Mouse (Mus musculus) hindbrain, embryonic 14.5 days (tissue): ENCODE results near the gene Tbl3. TPM values are rescaled to one million over a fixed set of nuclear protein-coding genes. Genes with fewer than 3 reads are reported as not detected.

ENCODE experiments used
- ATAC-seq: fragments of 200-750 bp; cut with Nextera tagmentation; 2 replicates; pipeline ENCODE4 v1.8.0; 2017; ENCODE audit warnings: moderate number of reproducible peaks, mild to moderate bottlenecking, moderate TSS enrichment, moderate library complexity; ENCODE audit not compliant: low FRiP score
- DNase-seq: peaks from one replicate; pipeline ENCODE4 v3.0.0-alpha.2; 2015; ENCODE audit warnings: low spot score
- H3K27ac ChIP-seq: fragments of 300-500 bp; sonication (generic); 2 replicates; pipeline ENCODE4 v1.5.1; 2014; ENCODE audit warnings: mild to moderate bottlenecking, moderate library complexity
- H3K27me3 ChIP-seq: fragments of 300-500 bp; sonication (generic); 2 replicates; pipeline ENCODE4 v1.6.1; 2014; ENCODE audit warnings: mild to moderate bottlenecking, low read length, mixed read lengths; ENCODE audit not compliant: control insufficient read depth, insufficient read depth
- H3K36me3 ChIP-seq: fragments of 300-500 bp; sonication (generic); replicated peaks from 2 replicates; pipeline ENCODE4 v1.6.1; 2014; ENCODE audit not compliant: control insufficient read depth, insufficient read depth
- H3K4me1 ChIP-seq: fragments of 300-500 bp; sonication (generic); replicated peaks from 2 replicates; pipeline ENCODE4 v1.6.1; 2014; ENCODE audit warnings: antibody characterized with exemption, low read length, mixed read lengths; ENCODE audit not compliant: control insufficient read depth, insufficient read depth
- H3K4me2 ChIP-seq: fragments of 300-500 bp; sonication (generic); replicated peaks from 2 replicates; pipeline ENCODE4 v1.6.1; 2014; ENCODE audit warnings: mild to moderate bottlenecking, moderate library complexity
- H3K4me3 ChIP-seq: fragments of 300-500 bp; sonication (generic); replicated peaks from 2 replicates; pipeline ENCODE4 v1.5.1; 2014; ENCODE audit warnings: mild to moderate bottlenecking, low read length
- H3K9ac ChIP-seq: fragments of 300-500 bp; sonication (generic); 2 replicates; pipeline ENCODE4 v1.6.1; 2014
- H3K9me3 ChIP-seq: fragments of 300-500 bp; sonication (generic); 2 replicates; pipeline ENCODE4 v1.6.1; 2016; ENCODE audit warnings: low read length; ENCODE audit not compliant: control insufficient read depth
- WGBS: fragments of 180-500 bp; shearing (Covaris S2); extraction: QIAGEN DNeasy Blood & Tissue Kit; methylation state at CpG from one replicate; pipeline ENCODE4 v1.1.7; 2014; 5-methylcytosine and 5-hydroxymethylcytosine counted together
- polyA plus RNA-seq: library from polyadenylated mRNA; unstranded; fragments of >200 nt; fragmentation: Nextera tagmentation; extraction: Ambion mirVana; gene quantifications from 2 replicates; pipeline ENCODE4 v1.2.1, GENCODE M21; 2014

Tbl3 gene
- polyA plus RNA-seq, 1 experiment from 2014 or later: 58.3 TPM

GRCm38 (mm10) chr17:24651835-24652234 lies 55.6 kb downstream of the Tbl3 start:
- Histone ChIP-seq H3K27me3 (peaks cover 17% of the 10 kb centered on the region), H3K27ac (no peak overlapping the region), H3K4me2 (no peak overlapping the region), H3K4me3 (no peak overlapping the region), H3K9ac (no peak overlapping the region), H3K9me3 (no peaks in the 10 kb centered on the region), H3K4me1 (peaks cover 10% of the 10 kb centered on the region), H3K36me3 (no peaks in the 10 kb centered on the region)
- DNase-seq: no peak
- no peak for ATAC-seq
- 75% methylated on average over 3 of the region's 3 CpGs for WGBS

- Histone ChIP-seq H3K27ac (no peak overlapping the region), H3K27me3 (peaks cover 9% of the 10 kb centered on the region; the same call in 1 of the 2 replicates), H3K36me3 (no peaks in the 10 kb centered on the region), H3K4me1 (peaks cover 10% of the 10 kb centered on the region), H3K9ac (no peak overlapping the region), H3K4me3 (peak overlapping the region; percentile 78; the same call in 1 of the 2 replicates), H3K9me3 (no peaks in the 10 kb centered on the region), H3K4me2 (peak overlapping the region; percentile 98)
- WGBS: 78% methylated on average over 4 of the region's 4 CpGs
- DNase-seq (no peak), ATAC-seq (no peak)
These were observed 56.7 kb downstream of the Tbl3 start for GRCm38 (mm10) chr17:24650766-24651165.

GRCm38 (mm10) chr17:24650070-24650616 lies 57.3 kb downstream of the Tbl3 start, which contains the start of gene Slc9a3r2:
TSS of gene Slc9a3r2 (minus strand) at chr17:24650327.
- Histone ChIP-seq H3K27me3 (peaks cover 9% of the 10 kb centered on the region; the same call in 1 of the 2 replicates), H3K27ac (peak within 1 kb of the TSS; percentile 73), H3K9me3 (no peaks in the 10 kb centered on the region), H3K4me2 (peak within 1 kb of the TSS; percentile 98), H3K4me1 (peaks cover 10% of the 10 kb centered on the region), H3K36me3 (no peaks in the 10 kb centered on the region), H3K9ac (peak within 1 kb of the TSS; percentile 94), H3K4me3 (peak within 1 kb of the TSS; percentile 78)
- WGBS: 0% methylated on average over 34 of the region's 41 CpGs
- no peak for DNase-seq
- peak; percentile 70 for ATAC-seq

GRCm38 (mm10) chr17:24649581-24650069 lies 57.8 kb downstream of the Tbl3 start:
- Histone ChIP-seq H3K36me3 (no peaks in the 10 kb centered on the region), H3K4me1 (peaks cover 10% of the 10 kb centered on the region), H3K27me3 (peaks cover 9% of the 10 kb centered on the region; the same call in 1 of the 2 replicates), H3K9me3 (no peaks in the 10 kb centered on the region), H3K27ac (peak overlapping the region; percentile 73), H3K4me3 (peak overlapping the region; percentile 78), H3K9ac (peak overlapping the region; percentile 94), H3K4me2 (peak overlapping the region; percentile 98)
- DNase-seq (no peak), ATAC-seq (peak; percentile 56; the same call in 1 of the 2 replicates)
- WGBS: under 1% methylated on average over 32 of the region's 35 CpGs

GRCm38 (mm10) chr17:24648731-24649377 lies 58.6 kb downstream of the Tbl3 start:
- whole genome bisulfite sequencing: 73% methylated on average over 10 of the region's 10 CpGs
- peaks cover 10% of the 10 kb centered on the region for H3K4me1 ChIP-seq
- no peaks in the 10 kb centered on the region for H3K9me3 ChIP-seq
- no peaks in the 10 kb centered on the region for H3K36me3 ChIP-seq
- no peak for DNase-seq
- no peak for ATAC-seq
- H3K4me3 ChIP-seq: peak overlapping the region; percentile 78
- peaks cover 9% of the 10 kb centered on the region; the same call in 1 of the 2 replicates for H3K27me3 ChIP-seq
- H3K27ac ChIP-seq: no peak overlapping the region
- peak overlapping the region; percentile 94 for H3K9ac ChIP-seq
- H3K4me2 ChIP-seq: peak overlapping the region; percentile 98

Other genes starting within 250 kb of the Tbl3 start
- gene E4f1, start 237.3 kb downstream of the Tbl3 start, polyA plus RNA-seq: 20.6 and 25.8 TPM in 2 replicates
- gene Pgp, start 237.3 kb downstream of the Tbl3 start, polyA plus RNA-seq: 71.2 and 73.5 TPM in 2 replicates
- gene Bricd5, start 233.8 kb downstream of the Tbl3 start, polyA plus RNA-seq: 0.75 TPM in 1 of 2 replicates, not detected in the other
- gene Mlst8, start 228.6 kb downstream of the Tbl3 start, polyA plus RNA-seq: 30.2 and 31.1 TPM in 2 replicates
- 45.7 and 46.8 TPM in 2 replicates for gene Caskin1, start 219.1 kb downstream of the Tbl3 start, polyA plus RNA-seq
- gene Traf7, start 179.7 kb downstream of the Tbl3 start, polyA plus RNA-seq: 75.0 and 82.8 TPM in 2 replicates
- 4.2 and 5.6 TPM in 2 replicates for gene Rab26, start 173.4 kb downstream of the Tbl3 start, polyA plus RNA-seq
- gene Pkd1, start 157.8 kb downstream of the Tbl3 start, polyA plus RNA-seq: 28.4 and 30.4 TPM in 2 replicates
- 74.7 and 76.7 TPM in 2 replicates for gene Tsc2, start 75.0 kb downstream of the Tbl3 start, polyA plus RNA-seq
- 7.8 and 8.2 TPM in 2 replicates for gene Nthl1, start 75.0 kb downstream of the Tbl3 start, polyA plus RNA-seq
- 53.5 and 56.9 TPM in 2 replicates for gene Slc9a3r2, start 57.3 kb downstream of the Tbl3 start, polyA plus RNA-seq
- 0.83 TPM in 1 of 2 replicates, not detected in the other for gene Npw, start 49.2 kb downstream of the Tbl3 start, polyA plus RNA-seq
- gene Zfp598, start 38.0 kb downstream of the Tbl3 start, polyA plus RNA-seq: 22.8 and 25.6 TPM in 2 replicates
- 178 and 220 TPM in 2 replicates for gene Syngr3, start 17.7 kb downstream of the Tbl3 start, polyA plus RNA-seq
- 35.2 and 43.4 TPM in 2 replicates for gene Gfer, start 11.5 kb downstream of the Tbl3 start, polyA plus RNA-seq
- gene Noxo1, start 11.4 kb downstream of the Tbl3 start, polyA plus RNA-seq: 1.9 and 2.4 TPM in 2 replicates
- gene Rnf151, start 10.4 kb upstream of the Tbl3 start, polyA plus RNA-seq: not detected in 2 replicates
- gene Rps2, start 10.5 kb upstream of the Tbl3 start, polyA plus RNA-seq: 800 and 838 TPM in 2 replicates
- 308 and 347 TPM in 2 replicates for gene Ndufb10, start 16.8 kb upstream of the Tbl3 start, polyA plus RNA-seq
- 0.25 TPM in 1 of 2 replicates, not detected in the other for gene Rpl3l, start 20.2 kb upstream of the Tbl3 start, polyA plus RNA-seq
- 20.5 and 22.4 TPM in 2 replicates for gene Msrb1, start 29.0 kb upstream of the Tbl3 start, polyA plus RNA-seq
- gene Hs3st6, start 45.3 kb upstream of the Tbl3 start, polyA plus RNA-seq: 0.36 TPM in 1 of 2 replicates, not detected in the other
- gene Meiob, start 96.6 kb upstream of the Tbl3 start, polyA plus RNA-seq: not detected in 2 replicates
- gene Hagh, start 132.5 kb upstream of the Tbl3 start, polyA plus RNA-seq: 71.5 and 73.0 TPM in 2 replicates
- gene Fahd1, start 142.7 kb upstream of the Tbl3 start, polyA plus RNA-seq: 22.4 and 23.3 TPM in 2 replicates
- gene Igfals, start 158.3 kb upstream of the Tbl3 start, polyA plus RNA-seq: 0.09 TPM in 1 of 2 replicates, not detected in the other
- 67.4 and 72.8 TPM in 2 replicates for gene Nubp2, start 178.7 kb upstream of the Tbl3 start, polyA plus RNA-seq
- 75.0 and 82.0 TPM in 2 replicates for gene Spsb3, start 179.0 kb upstream of the Tbl3 start, polyA plus RNA-seq
- 22.7 and 23.7 TPM in 2 replicates for gene Eme2, start 187.4 kb upstream of the Tbl3 start, polyA plus RNA-seq
- gene Mrps34, start 187.5 kb upstream of the Tbl3 start, polyA plus RNA-seq: 72.9 and 82.6 TPM in 2 replicates
- 85.6 and 95.8 TPM in 2 replicates for gene Nme3, start 188.8 kb upstream of the Tbl3 start, polyA plus RNA-seq
- 86.0 and 90.1 TPM in 2 replicates for gene Mapk8ip3, start 229.3 kb upstream of the Tbl3 start, polyA plus RNA-seq